Mouse (Mus musculus) hematopoietic multipotent progenitor cell, adult 10-12 weeks (in vitro differentiated cells): ENCODE data around the gene Limk1. TPM values are rescaled to one million over a fixed set of nuclear protein-coding genes. Genes with fewer than 3 reads are reported as not detected.

ENCODE experiments used
- polyA plus RNA-seq: library from polyadenylated mRNA; stranded (reverse); fragments of >175 nt; gene quantifications from 2 replicates; pipeline ENCODE4 v1.2.3, GENCODE M21; 2012; ENCODE audit warnings: low replicate concordance

Gene Limk1
- polyA plus RNA-seq: 36.6 and 81.7 TPM in 2 replicates

DNA sequence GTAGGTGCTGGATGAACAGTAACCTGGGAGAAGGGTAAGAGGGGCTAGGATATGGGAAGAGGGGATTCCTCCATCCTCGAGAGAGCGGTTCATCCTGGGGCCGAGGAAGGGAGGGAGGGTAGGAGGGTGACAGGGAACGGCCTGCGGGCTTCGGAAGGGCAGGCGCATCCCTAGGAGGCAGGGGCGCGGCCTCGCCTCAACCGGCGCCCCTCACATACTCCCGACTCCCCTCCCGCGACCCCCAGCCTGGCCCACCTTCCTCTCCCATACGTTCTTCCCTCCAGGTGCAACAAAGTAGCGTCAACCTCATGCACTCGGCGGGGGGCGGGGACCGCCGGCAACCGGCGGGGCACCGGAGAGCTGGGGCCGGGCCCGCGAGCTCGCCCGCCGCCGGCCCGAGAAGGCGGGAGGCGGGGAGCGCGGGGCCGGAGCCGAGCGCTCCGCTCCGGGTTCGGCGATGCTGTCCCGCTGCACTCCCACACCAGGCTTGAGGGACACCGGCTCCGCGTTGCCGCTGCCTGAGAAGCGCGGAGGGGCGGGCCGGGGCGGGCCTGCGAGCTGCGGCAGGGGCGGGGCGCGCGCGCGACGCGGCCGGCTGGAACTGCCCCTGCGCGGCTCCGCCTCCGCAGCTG is at the start of gene Limk1:
Gene Limk1 (minus strand): TSS at position 513 of the 632 bp plus-strand sequence.

GRCm38 (mm10) chr5:134639269-134639682 is 49.1 kb downstream of the Limk1 start, which contains the start of gene Eif4h:
TSS of gene Eif4h (minus strand) at chr5:134639490.

GRCm38 (mm10) chr5:134614802-134615201 is 73.6 kb downstream of the Limk1 start, which contains the start of gene Lat2:
TSS of gene Lat2 (minus strand) at chr5:134615025.

Other genes with a start within 250 kb of the Limk1 start
- gene Gtf2ird1, start 231.9 kb downstream of the Limk1 start, polyA plus RNA-seq: 13.3 and 26.9 TPM in 2 replicates
- gene Clip2, start 136.2 kb downstream of the Limk1 start, polyA plus RNA-seq: 15.6 and 38.6 TPM in 2 replicates
- 0.06 TPM in 1 of 2 replicates, not detected in the other for gene Syna, start 128.4 kb downstream of the Limk1 start, polyA plus RNA-seq
- 36.5 and 38.3 TPM in 2 replicates for gene Rfc2, start 107.2 kb downstream of the Limk1 start, polyA plus RNA-seq
- gene Lat2, start 73.6 kb downstream of the Limk1 start, polyA plus RNA-seq: 27.4 and 203 TPM in 2 replicates
- 165 and 209 TPM in 2 replicates for gene Eif4h, start 49.1 kb downstream of the Limk1 start, polyA plus RNA-seq
- 0.16 and 0.35 TPM in 2 replicates for gene Eln, start 58.7 kb upstream of the Limk1 start, polyA plus RNA-seq
- 0.17 TPM in 1 of 2 replicates, not detected in the other for gene Tmem270, start 218.1 kb upstream of the Limk1 start, polyA plus RNA-seq
- gene Cldn13, start 226.9 kb upstream of the Limk1 start, polyA plus RNA-seq: 0.22 and 6.3 TPM in 2 replicates
- 6.5 and 12.7 TPM in 2 replicates for gene Mettl27, start 243.8 kb upstream of the Limk1 start, polyA plus RNA-seq